Mouse (Mus musculus) midbrain, embryonic 13.5 days (tissue): Measurements from ENCODE around the gene Aldh9a1. TPM values are rescaled to one million over a fixed set of nuclear protein-coding genes. Genes with fewer than 3 reads are reported as not detected.
"Not testable (repeated sequence)": the region's sequence is repeated elsewhere in the genome, so short reads cannot be mapped to it uniquely, and the experiment has no call there.

Experiments used
- ATAC-seq: fragments of 200-750 bp; cut with Nextera tagmentation; 2 replicates; pipeline ENCODE4 v1.8.0; 2017; ENCODE audit warnings: mild to moderate bottlenecking, moderate TSS enrichment, moderate library complexity
- H3K27ac ChIP-seq: fragments of 300-500 bp; sonication (generic); 2 replicates; pipeline ENCODE4 v1.5.1; 2015; ENCODE audit warnings: inconsistent platforms, mild to moderate bottlenecking, moderate library complexity
- H3K27me3 ChIP-seq: fragments of 300-500 bp; sonication (generic); 2 replicates; pipeline ENCODE4 v1.6.1; 2015; ENCODE audit warnings: mild to moderate bottlenecking, inconsistent platforms
- H3K36me3 ChIP-seq: fragments of 300-500 bp; sonication (generic); 2 replicates; pipeline ENCODE4 v1.6.1; 2015; ENCODE audit warnings: mild to moderate bottlenecking, inconsistent platforms
- H3K4me1 ChIP-seq: fragments of 300-500 bp; sonication (generic); replicated peaks from 2 replicates; pipeline ENCODE4 v1.6.1; 2015; ENCODE audit warnings: inconsistent platforms
- H3K4me2 ChIP-seq: fragments of 300-500 bp; sonication (generic); replicated peaks from 2 replicates; pipeline ENCODE4 v1.6.1; 2015; ENCODE audit warnings: moderate library complexity, mild to moderate bottlenecking, inconsistent platforms
- H3K4me3 ChIP-seq: fragments of 300-500 bp; sonication (generic); replicated peaks from 2 replicates; pipeline ENCODE4 v1.5.1; 2015; ENCODE audit warnings: mild to moderate bottlenecking, inconsistent platforms
- H3K9ac ChIP-seq: fragments of 300-500 bp; sonication (generic); replicated peaks from 2 replicates; pipeline ENCODE4 v1.6.1; 2015; ENCODE audit warnings: mild to moderate bottlenecking, inconsistent platforms
- H3K9me3 ChIP-seq: fragments of 300-500 bp; sonication (generic); 2 replicates; pipeline ENCODE4 v1.6.1; 2016; ENCODE audit warnings: mild to moderate bottlenecking, inconsistent platforms
- WGBS: fragments of 180-500 bp; shearing (Covaris S2); methylation state at CpG from one replicate; pipeline ENCODE4 v1.1.7; 2015; 5-methylcytosine and 5-hydroxymethylcytosine counted together
- polyA plus RNA-seq: library from polyadenylated mRNA; unstranded; fragments of >200 nt; fragmentation: Nextera tagmentation; extraction: Ambion mirVana; gene quantifications from 2 replicates; pipeline ENCODE4 v1.2.1, GENCODE M21; 2015

Gene Aldh9a1
- polyA plus RNA-seq, 1 experiment from 2014 or later, result 28.1 TPM

GRCm38 (mm10) chr1:167336398-167336797 is 13.4 kb upstream of the Aldh9a1 start:
- ATAC-seq, result no peak
- no peak overlapping the region for H3K4me2 ChIP-seq
- peaks cover 6% of the 10 kb centered on the region for H3K27me3 ChIP-seq
- no peak overlapping the region for H3K9ac ChIP-seq
- no peak overlapping the region for H3K27ac ChIP-seq
- no peaks in the 10 kb centered on the region for H3K4me1 ChIP-seq
- H3K36me3 ChIP-seq, result peaks cover 17% of the 10 kb centered on the region
- no peak overlapping the region for H3K4me3 ChIP-seq
- WGBS, result 95% methylated on average over 3 of the region's 3 CpGs
- H3K9me3 ChIP-seq, result no peaks in the 10 kb centered on the region

GRCm38 (mm10) chr1:167337463-167338095 is 12.2 kb upstream of the Aldh9a1 start:
- Histone ChIP-seq H3K36me3 (peaks cover 7% of the 10 kb centered on the region), H3K9ac (no peak overlapping the region), H3K4me1 (no peaks in the 10 kb centered on the region), H3K9me3 (no peaks in the 10 kb centered on the region), H3K4me2 (no peak overlapping the region), H3K27me3 (peaks cover 8% of the 10 kb centered on the region), H3K4me3 (no peak overlapping the region), H3K27ac (no peak overlapping the region)
- ATAC-seq, result 0 out of 2 replicates have a peak, but pooled peaks have one; percentile 64
- 21% methylated on average over 12 of the region's 12 CpGs for WGBS

GRCm38 (mm10) chr1:167339177-167339781 is 10.5 kb upstream of the Aldh9a1 start:
- H3K9ac ChIP-seq, result no peak overlapping the region
- no peak overlapping the region for H3K27ac ChIP-seq
- no peak overlapping the region for H3K4me3 ChIP-seq
- H3K4me2 ChIP-seq, result no peak overlapping the region
- no peaks in the 10 kb centered on the region for H3K4me1 ChIP-seq
- 75% methylated on average over 9 of the region's 9 CpGs for WGBS
- H3K9me3 ChIP-seq, result no peaks in the 10 kb centered on the region
- no peaks in the 10 kb centered on the region for H3K36me3 ChIP-seq
- peaks cover 8% of the 10 kb centered on the region for H3K27me3 ChIP-seq
- no peak for ATAC-seq

GRCm38 (mm10) chr1:167340111-167340787 is 9.5 kb upstream of the Aldh9a1 start:
- Histone ChIP-seq H3K9ac (peak overlapping the region; percentile 65), H3K4me3 (peak overlapping the region; percentile 45), H3K27ac (no peak overlapping the region), H3K4me2 (peak overlapping the region; percentile 78), H3K36me3 (no peaks in the 10 kb centered on the region), H3K4me1 (no peaks in the 10 kb centered on the region), H3K9me3 (no peaks in the 10 kb centered on the region), H3K27me3 (peaks cover 8% of the 10 kb centered on the region)
- peak; percentile 46 for ATAC-seq
- WGBS, result 1% methylated on average over 47 of the region's 47 CpGs

GRCm38 (mm10) chr1:167340910-167341528 is 8.8 kb upstream of the Aldh9a1 start:
- Histone ChIP-seq H3K27me3 (peaks cover 8% of the 10 kb centered on the region), H3K9ac (no peak overlapping the region), H3K4me3 (no peak overlapping the region), H3K4me1 (no peaks in the 10 kb centered on the region), H3K36me3 (no peaks in the 10 kb centered on the region), H3K27ac (no peak overlapping the region), H3K9me3 (no peaks in the 10 kb centered on the region), H3K4me2 (no peak overlapping the region)
- WGBS, result 91% methylated on average over 3 of the region's 3 CpGs
- peak; percentile 27 for ATAC-seq

- no peaks in the 10 kb centered on the region for H3K36me3 ChIP-seq
- no peak overlapping the region for H3K27ac ChIP-seq
- WGBS, result 90% methylated on average over 10 of the region's 10 CpGs
- H3K9me3 ChIP-seq, result no peaks in the 10 kb centered on the region
- H3K9ac ChIP-seq, result no peak overlapping the region
- no peak overlapping the region for H3K4me3 ChIP-seq
- no peak for ATAC-seq
- no peak overlapping the region for H3K4me2 ChIP-seq
- H3K27me3 ChIP-seq, result peaks cover 8% of the 10 kb centered on the region
- no peaks in the 10 kb centered on the region for H3K4me1 ChIP-seq
Observed at GRCm38 (mm10) chr1:167342831-167343230, 7.0 kb upstream of the Aldh9a1 start.

GRCm38 (mm10) chr1:167345994-167346520 is 3.7 kb upstream of the Aldh9a1 start:
- not testable (repeated sequence) for H3K4me3 ChIP-seq, H3K4me2 ChIP-seq, H3K4me1 ChIP-seq, H3K9me3 ChIP-seq, H3K9ac ChIP-seq, H3K27ac ChIP-seq, H3K27me3 ChIP-seq, H3K36me3 ChIP-seq, ATAC-seq
- WGBS, result 93% methylated on average over 10 of the region's 10 CpGs

- ATAC-seq, H3K36me3 ChIP-seq, H3K4me1 ChIP-seq, H3K9me3 ChIP-seq, H3K4me2 ChIP-seq, H3K27me3 ChIP-seq, H3K27ac ChIP-seq, H3K9ac ChIP-seq, H3K4me3 ChIP-seq: not testable (repeated sequence)
- 58% methylated on average over 3 of the region's 3 CpGs for WGBS
Observed at GRCm38 (mm10) chr1:167349206-167349605, 585 bp upstream of the Aldh9a1 start.

GRCm38 (mm10) chr1:167350597-167351415 is 1.0 kb downstream of the Aldh9a1 start:
- Histone ChIP-seq H3K9me3 (no peaks in the 10 kb centered on the region), H3K4me3 (peak overlapping the region; percentile 62), H3K27ac (peak overlapping the region; percentile 82), H3K9ac (peak overlapping the region; percentile 86), H3K4me1 (peaks cover 9% of the 10 kb centered on the region; the same call in 1 of the 2 replicates), H3K4me2 (peak overlapping the region; percentile 78), H3K36me3 (peaks cover 19% of the 10 kb centered on the region), H3K27me3 (no peaks in the 10 kb centered on the region)
- 37% methylated on average over 13 of the region's 13 CpGs for WGBS
- no peak for ATAC-seq

GRCm38 (mm10) chr1:167352403-167352802 is 2.6 kb downstream of the Aldh9a1 start:
- Histone ChIP-seq H3K4me2 (no peak overlapping the region), H3K27me3 (no peaks in the 10 kb centered on the region), H3K9ac (no peak overlapping the region), H3K4me1 (peaks cover 9% of the 10 kb centered on the region; the same call in 1 of the 2 replicates), H3K27ac (no peak overlapping the region), H3K36me3 (peaks cover 33% of the 10 kb centered on the region), H3K4me3 (no peak overlapping the region), H3K9me3 (no peaks in the 10 kb centered on the region)
- WGBS, result 94% methylated on average over 14 of the region's 14 CpGs
- ATAC-seq, result no peak

- Histone ChIP-seq H3K9me3 (no peaks in the 10 kb centered on the region), H3K27me3 (no peaks in the 10 kb centered on the region), H3K9ac (no peak overlapping the region), H3K4me2 (no peak overlapping the region), H3K4me1 (no peaks in the 10 kb centered on the region), H3K4me3 (no peak overlapping the region), H3K36me3 (peaks cover 44% of the 10 kb centered on the region), H3K27ac (no peak overlapping the region)
- WGBS, result 94% methylated on average over 9 of the region's 9 CpGs
- no peak for ATAC-seq
Observed at GRCm38 (mm10) chr1:167357387-167357786, 7.6 kb downstream of the Aldh9a1 start.
